Mouse (Mus musculus): Measurements from ENCODE around the gene Slc9a9.

DNA sequence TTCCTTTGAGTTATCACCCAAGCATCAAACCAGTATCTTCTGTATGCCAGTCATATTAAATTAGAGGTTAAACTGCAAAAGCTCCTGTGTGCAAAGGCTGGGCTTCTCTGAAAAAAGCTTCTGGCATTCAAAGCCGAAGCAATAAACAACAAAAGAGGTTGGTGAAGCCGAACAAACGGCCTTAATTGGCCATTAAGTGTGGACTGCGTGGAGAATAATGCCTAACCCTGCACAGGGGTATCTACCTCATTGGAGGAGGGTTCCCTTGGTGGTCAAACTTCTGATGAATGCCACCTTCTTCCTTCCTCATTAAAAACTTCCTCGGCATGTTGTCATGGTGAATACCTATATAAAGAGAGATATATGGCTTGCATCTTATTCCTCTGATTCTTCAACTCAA lies 90.2 kb downstream of the Slc9a9 start:
- TF ChIP-seq CTCF (IDR thresholded peaks at IDR 0.05; ENCODE audit: control insufficient read depth, insufficient read depth, insufficient replicate concordance, low read depth, low read length) (no peak), POLR2A (IDR thresholded peaks at IDR 0.05; ENCODE audit: control insufficient read depth, low read depth, low read length) (no peak)
